Mouse (Mus musculus) MEL (cell line): ENCODE data around the gene Itsn2. TPM values are rescaled to one million over a fixed set of nuclear protein-coding genes. Genes with fewer than 3 reads are reported as not detected.
A peak's percentile ranks its signal among the peaks of the same experiment; 100 is the strongest.

ENCODE experiments used
- DNase-seq: peaks from one replicate; pipeline ENCODE4 v3.0.0; 2011; ENCODE audit warnings: low read depth, low spot score
- H3K27ac ChIP-seq: 2 replicates; pipeline ENCODE4 v1.5.1; 2012; ENCODE audit warnings: low read depth, mild to moderate bottlenecking, control low read depth, low read length, moderate library complexity; ENCODE audit not compliant: control insufficient read depth
- H3K27me3 ChIP-seq, 2 experiments: fragments of 150-350 bp in 1 of 2; sonication (generic) in 1 of 2; 2 replicates each; pipeline ENCODE4 v1.6.1; 2012; ENCODE audit warnings: low read length in 2 of 2, mild to moderate bottlenecking in 2 of 2, improper control_type of control experiment in 1 of 2, moderate library complexity in 1 of 2; ENCODE audit not compliant: insufficient read depth in 2 of 2, control insufficient read depth in 1 of 2
- H3K36me3 ChIP-seq, 2 experiments: 2 replicates each; pipeline ENCODE4 v1.6.1; 2012 to 2014; ENCODE audit warnings: low read length in 2 of 2, improper control_type of control experiment in 1 of 2, inconsistent platforms in 1 of 2, mild to moderate bottlenecking in 1 of 2; ENCODE audit not compliant: insufficient read depth in 2 of 2, control insufficient read depth in 1 of 2
- H3K4me1 ChIP-seq, 2 experiments: fragments of 150-350 bp in 1 of 2; sonication (generic) in 1 of 2; 2 replicates each; pipeline ENCODE4 v1.6.1; 2012; ENCODE audit warnings: low read length in 2 of 2, improper control_type of control experiment in 1 of 2, mild to moderate bottlenecking in 1 of 2; ENCODE audit not compliant: insufficient read depth in 2 of 2, control insufficient read depth in 1 of 2
- H3K4me3 ChIP-seq, 2 experiments: fragments of 150-350 bp in 1 of 2; sonication (generic) in 1 of 2; 2 replicates each; pipeline ENCODE4 v1.5.1; 2012; ENCODE audit warnings: low read depth in 2 of 2, low read length in 2 of 2, mild to moderate bottlenecking in 2 of 2, moderate library complexity in 2 of 2, control low read depth in 1 of 2, improper control_type of control experiment in 1 of 2; ENCODE audit not compliant: control insufficient read depth in 1 of 2, insufficient read depth in 1 of 2
- H3K79me2 ChIP-seq: 2 replicates; pipeline ENCODE4 v1.6.1; 2012; ENCODE audit warnings: mild to moderate bottlenecking, low read length, moderate library complexity; ENCODE audit not compliant: control insufficient read depth, poor library complexity, insufficient read depth
- H3K9ac ChIP-seq: 2 replicates; pipeline ENCODE4 v1.6.1; 2012; ENCODE audit warnings: low read depth, mild to moderate bottlenecking, control low read depth, low read length, moderate library complexity; ENCODE audit not compliant: control insufficient read depth, poor library complexity, severe bottlenecking
- H3K9me3 ChIP-seq: fragments of 150-350 bp; sonication (generic); replicated peaks from 2 replicates; pipeline ENCODE4 v1.6.1; 2012; ENCODE audit warnings: mild to moderate bottlenecking, low read length, improper control_type of control experiment, moderate library complexity; ENCODE audit not compliant: insufficient read depth
- BHLHE40 ChIP-seq: IDR thresholded peaks from 2 replicates; pipeline ENCODE4 v1.6.1; 2012; ENCODE audit warnings: low read depth, mild to moderate bottlenecking, inconsistent platforms, low read length, improper control_type of control experiment, borderline replicate concordance
- CHD2 ChIP-seq: IDR thresholded peaks from 2 replicates; pipeline ENCODE4 v1.6.1; 2011; ENCODE audit warnings: low read length, improper control_type of control experiment
- CTCF ChIP-seq, 3 experiments: IDR thresholded peaks in 2 of 3; conservative IDR thresholded peaks in 1 of 3; 2 replicates each; pipeline ENCODE4 v1.5.1; 2011 to 2012; ENCODE audit warnings: low read length in 3 of 3, low read depth in 2 of 3, mild to moderate bottlenecking in 2 of 3, improper control_type of control experiment in 1 of 3, inconsistent platforms in 1 of 3, mixed read lengths in 1 of 3, moderate library complexity in 1 of 3; ENCODE audit not compliant: control insufficient read depth in 1 of 3, insufficient read depth in 1 of 3, poor library complexity in 1 of 3, severe bottlenecking in 1 of 3
- E2F4 ChIP-seq: IDR thresholded peaks from 2 replicates; pipeline ENCODE4 v1.6.1; 2011; ENCODE audit warnings: low read depth, low read length, improper control_type of control experiment, borderline replicate concordance
- ELF1 ChIP-seq: IDR thresholded peaks from 2 replicates; pipeline ENCODE4 v1.6.1; 2014; ENCODE audit warnings: low read depth, mild to moderate bottlenecking, inconsistent platforms, low read length, improper control_type of control experiment, moderate library complexity
- EP300 ChIP-seq, 2 experiments: IDR thresholded peaks; 2 replicates each; pipeline ENCODE4 v1.6.1; 2011; ENCODE audit warnings: improper control_type of control experiment in 2 of 2, low read length in 2 of 2, low read depth in 1 of 2, mild to moderate bottlenecking in 1 of 2
- HCFC1 ChIP-seq: IDR thresholded peaks from 2 replicates; pipeline ENCODE4 v1.6.1; 2012; ENCODE audit warnings: low read depth, mild to moderate bottlenecking, inconsistent platforms, low read length, improper control_type of control experiment, moderate library complexity
- JUND ChIP-seq: IDR thresholded peaks from 2 replicates; pipeline ENCODE4 v1.6.1; 2011; ENCODE audit warnings: low read depth, mild to moderate bottlenecking, improper control_type of control experiment, low read length
- MAFK ChIP-seq: IDR thresholded peaks from 2 replicates; pipeline ENCODE4 v1.6.1; 2011; ENCODE audit warnings: low read depth, mild to moderate bottlenecking, low read length, improper control_type of control experiment, borderline replicate concordance
- MAX ChIP-seq: IDR thresholded peaks from 2 replicates; pipeline ENCODE4 v1.6.1; 2011; ENCODE audit warnings: low read length, improper control_type of control experiment
- MAZ ChIP-seq: IDR thresholded peaks from 2 replicates; pipeline ENCODE4 v1.6.1; 2012; ENCODE audit warnings: low read depth, mild to moderate bottlenecking, inconsistent platforms, low read length, improper control_type of control experiment
- MEF2A ChIP-seq: IDR thresholded peaks from 2 replicates; pipeline ENCODE4 v1.6.1; 2014; ENCODE audit warnings: low read depth, mild to moderate bottlenecking, inconsistent platforms, low read length, improper control_type of control experiment; ENCODE audit not compliant: poor library complexity, insufficient replicate concordance, severe bottlenecking; ENCODE audit errors: extremely low read depth
- MXI1 ChIP-seq: IDR thresholded peaks from 2 replicates; pipeline ENCODE4 v1.6.1; 2011; ENCODE audit warnings: mild to moderate bottlenecking, low read depth, low read length, improper control_type of control experiment
- NELFE ChIP-seq: IDR thresholded peaks from 2 replicates; pipeline ENCODE4 v1.6.1; 2011; ENCODE audit warnings: low read depth, low read length, improper control_type of control experiment
- RAD21 ChIP-seq: IDR thresholded peaks from 2 replicates; pipeline ENCODE4 v1.6.1; 2011; ENCODE audit warnings: mild to moderate bottlenecking, low read depth, low read length, improper control_type of control experiment
- RCOR1 ChIP-seq: IDR thresholded peaks from 2 replicates; pipeline ENCODE4 v1.6.1; 2012; ENCODE audit warnings: low read depth, mild to moderate bottlenecking, inconsistent platforms, low read length, improper control_type of control experiment
- SIN3A ChIP-seq: IDR thresholded peaks from 2 replicates; pipeline ENCODE4 v1.6.1; 2012; ENCODE audit warnings: low read length, improper control_type of control experiment, inconsistent platforms
- SMC3 ChIP-seq: IDR thresholded peaks from 2 replicates; pipeline ENCODE4 v1.6.1; 2011; ENCODE audit warnings: low read depth, low read length, improper control_type of control experiment
- TBP ChIP-seq: IDR thresholded peaks from 2 replicates; pipeline ENCODE4 v1.8.0; 2011; ENCODE audit warnings: low read depth, low read length, improper control_type of control experiment
- UBTF ChIP-seq: IDR thresholded peaks from 2 replicates; pipeline ENCODE4 v1.6.1; 2012; ENCODE audit warnings: low read depth, mild to moderate bottlenecking, inconsistent platforms, low read length, improper control_type of control experiment, moderate library complexity, borderline replicate concordance; ENCODE audit not compliant: insufficient read depth
- USF1 ChIP-seq: IDR thresholded peaks from 2 replicates; pipeline ENCODE4 v1.6.1; 2014; ENCODE audit warnings: low read depth, mild to moderate bottlenecking, inconsistent platforms, low read length, improper control_type of control experiment, moderate library complexity
- USF2 ChIP-seq, 2 experiments: IDR thresholded peaks; 2 replicates each; pipeline ENCODE4 v1.6.1; 2011 to 2012; ENCODE audit warnings: improper control_type of control experiment in 2 of 2, low read length in 2 of 2, borderline replicate concordance in 1 of 2, inconsistent platforms in 1 of 2, low read depth in 1 of 2, mild to moderate bottlenecking in 1 of 2; ENCODE audit not compliant: insufficient read depth in 1 of 2
- ZC3H11A ChIP-seq: IDR thresholded peaks from 2 replicates; pipeline ENCODE4 v1.6.1; 2012; ENCODE audit warnings: low read depth, mild to moderate bottlenecking, inconsistent platforms, low read length, improper control_type of control experiment
- ZKSCAN1 ChIP-seq: IDR thresholded peaks from 2 replicates; pipeline ENCODE4 v1.6.1; 2012; ENCODE audit warnings: low read depth, mild to moderate bottlenecking, inconsistent platforms, low read length, improper control_type of control experiment, moderate library complexity
- ZMIZ1 ChIP-seq: IDR thresholded peaks from 2 replicates; pipeline ENCODE4 v1.6.1; 2012; ENCODE audit warnings: low read depth, mild to moderate bottlenecking, inconsistent platforms, low read length, improper control_type of control experiment, moderate library complexity
- ZNF384 ChIP-seq: IDR thresholded peaks from 2 replicates; pipeline ENCODE4 v1.6.1; 2012; ENCODE audit warnings: low read depth, mild to moderate bottlenecking, inconsistent platforms, low read length, improper control_type of control experiment
- polyA plus RNA-seq, 2 experiments: library from polyadenylated mRNA; stranded (reverse) in 1 of 2; unstranded in 1 of 2; fragments of >175 nt in 1 of 2; fragments of >200 nt in 1 of 2; gene quantifications; 2 replicates each; pipeline versions ENCODE4 v1.2.1 to v1.2.4; 2012; ENCODE audit warnings: low replicate concordance in 2 of 2, low read depth in 1 of 2; ENCODE audit not compliant: insufficient read length in 2 of 2, insufficient read depth in 1 of 2, missing spikeins in 1 of 2
- total RNA-seq: library from RNA; depleted of rRNA; stranded (reverse); fragments of 300-350 nt; gene quantifications from 2 replicates; pipeline ENCODE4 v1.2.3, GENCODE M21; 2012

The Itsn2 gene
- total and polyA plus RNA-seq, 3 experiments = 40.1 to 218 (median 47.5) TPM

GRCm38 (mm10) chr12:4547557-4547956 is 44.9 kb upstream of the Itsn2 start:
- Histone ChIP-seq H3K27ac (no peak overlapping the region), H3K79me2 (no peaks in the 10 kb centered on the region), H3K27me3 (no peaks in the 10 kb centered on the region), H3K4me3 (no peak overlapping the region), H3K36me3 (peaks cover 0 to 2% of the 10 kb centered on the region in 2 experiments; a peak in 2 of 4 replicates), H3K9ac (no peak overlapping the region), H3K4me1 (peaks cover 0 to 3% of the 10 kb centered on the region in 2 experiments; a peak in 1 of 4 replicates), H3K9me3 (no peaks in the 10 kb centered on the region)
- TF ChIP-seq MXI1 (no peak), MAX (no peak), USF1 (no peak), ZMIZ1 (no peak), E2F4 (no peak), HCFC1 (no peak), ELF1 (no peak), MEF2A (no peak)
- no peak for DNase-seq

- peak; percentile 93 for DNase-seq
- peak overlapping the region; percentile 65 for H3K27ac ChIP-seq
- no peaks in the 10 kb centered on the region for H3K79me2 ChIP-seq
- H3K9me3 ChIP-seq = no peaks in the 10 kb centered on the region
- H3K27me3 ChIP-seq = no peaks in the 10 kb centered on the region
- peaks cover 0 to 2% of the 10 kb centered on the region in 2 experiments; a peak in 2 of 4 replicates for H3K36me3 ChIP-seq
- peak overlapping the region; percentile 83 for H3K9ac ChIP-seq
- peak; percentile 50; the same call in 1 of the 2 replicates for TF ChIP-seq MAZ
- TF ChIP-seq JUND = no peak
- TF ChIP-seq RCOR1 = peak; percentile 48; the same call in 1 of the 2 replicates
- peak in 1 of 2 experiments; percentile 35; a peak in 1 of 4 replicates for TF ChIP-seq EP300 (IDR thresholded peaks at IDR 0.05; ENCODE audit: low read depth in 1 of 2, low read length in 2 of 2)
- TF ChIP-seq RAD21 = peak; percentile 100
- TF ChIP-seq BHLHE40 = 0 out of 2 replicates have a peak, but pooled peaks have one; percentile 36
- 0 out of 2 replicates have a peak, but pooled peaks have one; percentile 53 for TF ChIP-seq HCFC1
- peak; percentile 48 for TF ChIP-seq MXI1
- no peak for TF ChIP-seq NELFE
- no peak for TF ChIP-seq CHD2
- 0 out of 2 replicates have a peak, but pooled peaks have one; percentile 38 for TF ChIP-seq MAX
- TF ChIP-seq TBP = no peak
- peak; percentile 99 for TF ChIP-seq ZC3H11A
- 0 out of 2 replicates have a peak, but pooled peaks have one; percentile 14 for TF ChIP-seq MAFK
- 0 out of 2 replicates have a peak, but pooled peaks have one; percentile 57 for TF ChIP-seq ZKSCAN1
- TF ChIP-seq USF1 = 0 out of 2 replicates have a peak, but pooled peaks have one; percentile 20
- no peak for TF ChIP-seq E2F4
- TF ChIP-seq UBTF = no peak
- TF ChIP-seq USF2 (IDR thresholded peaks at IDR 0.05; ENCODE audit: borderline replicate concordance in 1 of 2, insufficient read depth in 1 of 2, low read depth in 1 of 2, low read length in 2 of 2) = no peak
- peak; percentile 46 for TF ChIP-seq ZNF384
- no peak for TF ChIP-seq ZMIZ1
- TF ChIP-seq MEF2A = no peak
- peak; percentile 67 to 98 (median 89) for TF ChIP-seq CTCF (IDR thresholded peaks at IDR 0.05 in 2 of 3, conservative IDR thresholded peaks at IDR 0.05 in 1 of 3; ENCODE audit: control insufficient read depth in 1 of 3, insufficient read depth in 1 of 3, low read depth in 2 of 3, low read length in 3 of 3, poor library complexity in 1 of 3, severe bottlenecking in 1 of 3)
- TF ChIP-seq SIN3A = peak; percentile 73
- TF ChIP-seq SMC3 = peak; percentile 98
- H3K4me3 ChIP-seq = peak overlapping the region; percentile 68 to 71
- H3K4me1 ChIP-seq = peaks cover 0 to 3% of the 10 kb centered on the region in 2 experiments; a peak in 1 of 4 replicates
Measured at GRCm38 (mm10) chr12:4548053-4549013, 44.1 kb upstream of the Itsn2 start.
